Comparison of ENCODE assay signal across 8 mouse cellular contexts in the genomic region with DNA sequence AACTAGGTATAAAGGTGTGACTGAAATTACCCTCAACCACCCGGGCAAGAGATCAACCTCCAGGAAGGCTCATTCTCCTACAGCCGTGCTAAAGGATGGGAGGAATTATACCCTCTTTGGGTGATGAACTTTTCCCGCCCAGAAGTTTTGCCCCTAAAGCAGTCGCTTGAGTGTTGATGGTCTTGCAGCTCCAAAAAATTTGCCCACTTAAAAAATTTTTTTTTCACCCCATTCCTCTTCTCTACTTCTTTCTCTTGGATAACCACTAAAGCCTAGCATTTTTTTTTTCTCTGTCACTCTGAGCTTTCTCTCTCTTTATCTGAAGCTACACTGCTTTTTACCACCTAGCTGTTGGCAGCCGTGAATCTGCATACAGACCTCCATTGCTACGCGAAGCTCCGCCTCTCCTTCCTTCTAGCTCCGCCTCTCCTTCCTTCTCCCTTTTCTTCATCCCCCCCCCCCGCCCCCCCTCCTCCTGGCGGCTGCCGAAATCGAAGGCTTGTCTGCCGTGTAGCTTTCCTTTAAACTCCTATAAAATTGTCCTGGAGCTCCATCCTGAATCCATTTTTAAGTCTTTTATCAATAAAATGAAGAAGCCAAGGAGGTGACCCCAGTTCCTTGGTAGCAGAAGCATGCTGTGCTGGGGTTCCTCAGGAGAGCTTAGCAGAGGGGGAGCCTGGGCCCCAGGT. TPM values are rescaled to one million over a fixed set of nuclear protein-coding genes. Genes with fewer than 3 reads are reported as not detected.
DNase-seq lines count a peak whose midpoint lies in the region; ATAC-seq and TF ChIP-seq lines count a peak whose summit lies in the region.

No protein-coding gene starts in this region.

- no peak overlapping the region for H3K9ac ChIP-seq in forebrain, embryonic 11.5 days (ENCODE audit: low read length)
- H3K9ac ChIP-seq in neural tube, embryonic 12.5 days = no peak overlapping the region

- no peaks in the 10 kb centered on the region for H3K36me3 ChIP-seq in erythroblast, embryonic 14.5 days (ENCODE audit: control insufficient read depth)
- peaks cover 5% of the 10 kb centered on the region; the same call in 1 of the 2 replicates for H3K36me3 ChIP-seq in E14TG2a.4 (ENCODE audit: insufficient read depth, low read length)
- H3K36me3 ChIP-seq in forebrain, embryonic 11.5 days (ENCODE audit: control insufficient read depth, insufficient read depth, low read length) = no peaks in the 10 kb centered on the region
- no peaks in the 10 kb centered on the region for H3K36me3 ChIP-seq in neural tube, embryonic 12.5 days

- no peak for TF ChIP-seq CTCF in E14TG2a.4 (conservative IDR thresholded peaks at IDR 0.05; ENCODE audit: low read length)

- peaks cover 18% of the 10 kb centered on the region for H3K4me1 ChIP-seq in erythroblast, embryonic 14.5 days (ENCODE audit: control insufficient read depth)
- peaks cover 53% of the 10 kb centered on the region for H3K4me1 ChIP-seq in E14TG2a.4 (replicated peaks; ENCODE audit: low read depth, low read length)
- peaks cover 5% of the 10 kb centered on the region for H3K4me1 ChIP-seq in forebrain, embryonic 11.5 days (replicated peaks; ENCODE audit: control insufficient read depth, insufficient read depth, low read length)
- peaks cover 15% of the 10 kb centered on the region for H3K4me1 ChIP-seq in neural tube, embryonic 12.5 days

- H3K27ac ChIP-seq in forebrain, embryonic 11.5 days (ENCODE audit: low read depth, low read length) = no peak overlapping the region
- no peak overlapping the region for H3K27ac ChIP-seq in neural tube, embryonic 12.5 days

- ATAC-seq in erythroblast, adult 5-6 weeks (replicated peaks; ENCODE audit: low FRiP score, poor library complexity, severe bottlenecking) = no peak
- ATAC-seq in forebrain, embryonic 11.5 days (replicated peaks; ENCODE audit: low FRiP score) = no peak
- ATAC-seq in neural tube, embryonic 12.5 days (ENCODE audit: low FRiP score, low read depth) = no peak

- H3K4me2 ChIP-seq in forebrain, embryonic 11.5 days (ENCODE audit: low read depth, low read length, severe bottlenecking) = peak overlapping the region; percentile 12; the same call in 1 of the 2 replicates
- peak overlapping the region; percentile 49 for H3K4me2 ChIP-seq in neural tube, embryonic 12.5 days (replicated peaks)

- DNase-seq in forebrain, embryonic 11.5 days (ENCODE audit: low spot score) = no peak
- peak; percentile 61 for DNase-seq in liver
- DNase-seq in left cerebral cortex, adult 8-10 months (ENCODE audit: low spot score in 2 of 2) = no peak
- DNase-seq in left cerebral cortex, adult 11 months (ENCODE audit: low spot score) = no peak

- peak overlapping the region; percentile 56 for H3K4me3 ChIP-seq in erythroblast, embryonic 14.5 days (replicated peaks)
- peak overlapping the region; percentile 59 for H3K4me3 ChIP-seq in E14TG2a.4 (replicated peaks; ENCODE audit: low read length)
- H3K4me3 ChIP-seq in forebrain, embryonic 11.5 days (ENCODE audit: low read depth, low read length) = no peak overlapping the region
- no peak overlapping the region for H3K4me3 ChIP-seq in neural tube, embryonic 12.5 days

- H3K9me3 ChIP-seq in erythroblast, embryonic 14.5 days (ENCODE audit: control insufficient read depth, low read length) = peaks cover 5% of the 10 kb centered on the region
- H3K9me3 ChIP-seq in E14TG2a.4 (ENCODE audit: low read length) = peaks cover 9% of the 10 kb centered on the region
- H3K9me3 ChIP-seq in forebrain, embryonic 11.5 days (ENCODE audit: control insufficient read depth, low read length) = no peaks in the 10 kb centered on the region
- no peaks in the 10 kb centered on the region for H3K9me3 ChIP-seq in neural tube, embryonic 12.5 days

- peaks cover 3% of the 10 kb centered on the region; the same call in 1 of the 2 replicates for H3K27me3 ChIP-seq in erythroblast, embryonic 14.5 days (ENCODE audit: control insufficient read depth)
- H3K27me3 ChIP-seq in E14TG2a.4 (ENCODE audit: insufficient read depth, low read length) = no peaks in the 10 kb centered on the region
- no peaks in the 10 kb centered on the region for H3K27me3 ChIP-seq in forebrain, embryonic 11.5 days (ENCODE audit: control insufficient read depth, insufficient read depth, low read length)
- no peaks in the 10 kb centered on the region for H3K27me3 ChIP-seq in neural tube, embryonic 12.5 days (replicated peaks)

- 38% methylated on average over 13 of the region's 14 CpGs for WGBS in forebrain, embryonic 11.5 days
- WGBS in neural tube, embryonic 12.5 days = 25% methylated on average over 13 of the region's 14 CpGs

RNA-seq across cellular contexts. Expression of a gene that starts 12.3 kb away (rescaled TPM):
- 0.02 TPM in 1 of 2 replicates, not detected in the other for polyA plus RNA-seq in erythroblast, embryonic 14.5 days (2012)
- 16.9 and 17.3 TPM in 2 replicates for total RNA-seq in erythroblast, adult 5-6 weeks (2015; ENCODE audit: low replicate concordance)
- 9.0 and 18.1 TPM in 2 replicates for total RNA-seq in erythroblast, adult 5-6 weeks (2017; ENCODE audit: low replicate concordance)
- 0.15 and 0.41 TPM in 2 replicates for polyA plus RNA-seq in forebrain, embryonic 11.5 days (2014; fragmentation: Nextera tagmentation; extraction: Ambion mirVana)
- 0.57 and 1.1 TPM in 2 replicates for polyA plus RNA-seq in neural tube, embryonic 12.5 days (2016; fragmentation: Nextera tagmentation; extraction: Ambion mirVana)
- under 1 TPM; 0.17 to 0.53 (median 0.36) TPM for total RNA-seq in left cerebral cortex, adult 8-10 months (2022)

Comparison
In these comparisons a context has a peak if more than half of its experiments do, and no peak if none do; other contexts are left out.
1. H3K4me3 ChIP-seq: peak in erythroblast, embryonic 14.5 days (single experiment) and E14TG2a.4 (single experiment); none in forebrain, embryonic 11.5 days (single experiment) and neural tube, embryonic 12.5 days (single experiment).